In genomic region chr2:66178848-66179215, GRCm38 (mm10) we compare ENCODE assay signal across 16 mouse cellular contexts. TPM values are rescaled to one million over a fixed set of nuclear protein-coding genes. Genes with fewer than 3 reads are reported as not detected.
DNase-seq lines count a peak whose midpoint lies in the region; ATAC-seq lines count a peak whose summit lies in the region.
"Had no signal": no experiment of that assay in that cellular context is flagged by ENCODE, and none has a peak within 500 bp of the region (broad histone marks: within the 10 kb centered on the region; RNA-seq: fewer than 3 reads in every experiment).

No protein-coding gene starts in this region.

- H3K27me3 ChIP-seq in embryonic facial prominence, embryonic 10.5 days (replicated peaks; ENCODE audit: low read depth, poor library complexity, severe bottlenecking): no peaks in the 10 kb centered on the region
- no peaks in the 10 kb centered on the region for H3K27me3 ChIP-seq in forebrain, embryonic 14.5 days (replicated peaks; ENCODE audit: control insufficient read depth, insufficient read depth, low read length)
- no peaks in the 10 kb centered on the region for H3K27me3 ChIP-seq in hindbrain, embryonic 16.5 days (replicated peaks; ENCODE audit: control insufficient read depth, insufficient read depth, low read length)
- H3K27me3 ChIP-seq in neural tube, embryonic 12.5 days (replicated peaks): no peaks in the 10 kb centered on the region
- H3K27me3 ChIP-seq in limb, embryonic 10.5 days (ENCODE audit: low read depth, poor library complexity, severe bottlenecking): no peaks in the 10 kb centered on the region
- H3K27me3 ChIP-seq: embryonic facial prominence, embryonic 15.5 days; heart, embryonic 15.5 days; limb, embryonic 15.5 days; lung, embryonic 15.5 days had no signal

- DNase-seq in embryonic facial prominence, embryonic 10.5 days (ENCODE audit: low spot score): no peak
- peak; percentile 50 for DNase-seq in forebrain, embryonic 14.5 days (ENCODE audit: low spot score)
- no peak for DNase-seq in limb, embryonic 10.5 days (ENCODE audit: low spot score)
- no peak for DNase-seq in testis, postnatal 14 days (ENCODE audit: low spot score)
- DNase-seq: adrenal gland, postnatal 25 days; heart, adult 11 months; kidney, postnatal 14 days; right cerebral cortex, postnatal 14 days had no signal

- no peak overlapping the region for H3K9ac ChIP-seq in forebrain, embryonic 14.5 days (ENCODE audit: low read length)
- H3K9ac ChIP-seq in hindbrain, embryonic 16.5 days (ENCODE audit: low read depth, low read length): no peak overlapping the region
- H3K9ac ChIP-seq in neural tube, embryonic 12.5 days: no peak overlapping the region
- H3K9ac ChIP-seq: embryonic facial prominence, embryonic 15.5 days; heart, embryonic 15.5 days; limb, embryonic 15.5 days; lung, embryonic 15.5 days had no signal

- H3K36me3 ChIP-seq in embryonic facial prominence, embryonic 10.5 days (replicated peaks): peaks cover 2% of the 10 kb centered on the region; the same call in 1 of the 2 replicates
- H3K36me3 ChIP-seq in forebrain, embryonic 14.5 days (ENCODE audit: control insufficient read depth, insufficient read depth, low read length): no peaks in the 10 kb centered on the region
- H3K36me3 ChIP-seq in hindbrain, embryonic 16.5 days (ENCODE audit: control insufficient read depth, insufficient read depth, low read length): no peaks in the 10 kb centered on the region
- H3K36me3 ChIP-seq in neural tube, embryonic 12.5 days: no peaks in the 10 kb centered on the region
- H3K36me3 ChIP-seq in limb, embryonic 10.5 days: 0 out of 2 replicates have a peak, but pooled peaks cover 3% of the 10 kb centered on the region
- H3K36me3 ChIP-seq: embryonic facial prominence, embryonic 15.5 days; heart, embryonic 15.5 days; limb, embryonic 15.5 days; lung, embryonic 15.5 days had no signal

- no peak overlapping the region for H3K4me3 ChIP-seq in embryonic facial prominence, embryonic 10.5 days
- H3K4me3 ChIP-seq in forebrain, embryonic 14.5 days (ENCODE audit: low read depth, low read length): no peak overlapping the region
- H3K4me3 ChIP-seq in hindbrain, embryonic 16.5 days (ENCODE audit: low read length): no peak overlapping the region
- no peak overlapping the region for H3K4me3 ChIP-seq in neural tube, embryonic 12.5 days
- no peak overlapping the region for H3K4me3 ChIP-seq in limb, embryonic 10.5 days
- H3K4me3 ChIP-seq: embryonic facial prominence, embryonic 15.5 days; heart, embryonic 15.5 days; limb, embryonic 15.5 days; lung, embryonic 15.5 days had no signal

- 76% methylated on average over 5 of the region's 5 CpGs for WGBS in embryonic facial prominence, embryonic 10.5 days
- 14% methylated on average over 5 of the region's 5 CpGs for WGBS in forebrain, embryonic 14.5 days
- WGBS in hindbrain, embryonic 16.5 days: 17% methylated on average over 5 of the region's 5 CpGs
- WGBS in neural tube, embryonic 12.5 days: 32% methylated on average over 5 of the region's 5 CpGs
- 87% methylated on average over 5 of the region's 5 CpGs for WGBS in limb, embryonic 10.5 days

- H3K9me3 ChIP-seq in embryonic facial prominence, embryonic 10.5 days: no peaks in the 10 kb centered on the region
- H3K9me3 ChIP-seq in forebrain, embryonic 14.5 days (replicated peaks; ENCODE audit: control insufficient read depth, low read length): no peaks in the 10 kb centered on the region
- no peaks in the 10 kb centered on the region for H3K9me3 ChIP-seq in hindbrain, embryonic 16.5 days (ENCODE audit: control insufficient read depth, low read length)
- H3K9me3 ChIP-seq in neural tube, embryonic 12.5 days: no peaks in the 10 kb centered on the region
- no peaks in the 10 kb centered on the region for H3K9me3 ChIP-seq in limb, embryonic 10.5 days (replicated peaks)
- H3K9me3 ChIP-seq: embryonic facial prominence, embryonic 15.5 days; heart, embryonic 15.5 days; limb, embryonic 15.5 days; lung, embryonic 15.5 days had no signal

- peaks cover 24% of the 10 kb centered on the region for H3K4me1 ChIP-seq in embryonic facial prominence, embryonic 10.5 days
- peaks cover 20% of the 10 kb centered on the region for H3K4me1 ChIP-seq in forebrain, embryonic 14.5 days (ENCODE audit: control insufficient read depth, insufficient read depth, low read length)
- peaks cover 22% of the 10 kb centered on the region for H3K4me1 ChIP-seq in hindbrain, embryonic 16.5 days (ENCODE audit: control insufficient read depth, insufficient read depth, low read depth, low read length)
- peaks cover 20% of the 10 kb centered on the region for H3K4me1 ChIP-seq in neural tube, embryonic 12.5 days
- H3K4me1 ChIP-seq in limb, embryonic 10.5 days: peaks cover 18% of the 10 kb centered on the region
- H3K4me1 ChIP-seq: heart, embryonic 15.5 days; lung, embryonic 15.5 days had no signal

- 0 out of 2 replicates have a peak, but pooled peaks have one; percentile 22 for ATAC-seq in forebrain, embryonic 14.5 days
- ATAC-seq in hindbrain, embryonic 16.5 days: 0 out of 2 replicates have a peak, but pooled peaks have one; percentile 22
- no peak for ATAC-seq in neural tube, embryonic 12.5 days (ENCODE audit: low FRiP score, low read depth)
- no peak for ATAC-seq in monocyte, adult 5-6 weeks (replicated peaks; ENCODE audit: insufficient number of reproducible peaks, low FRiP score, low TSS enrichment, poor library complexity, severe bottlenecking)
- ATAC-seq: CD4-positive, CD25-positive, alpha-beta regulatory T cell, adult 4 months had no signal

- H3K27ac ChIP-seq in embryonic facial prominence, embryonic 10.5 days (replicated peaks): 0 out of 2 replicates have a peak overlapping the region, but pooled peaks have one; percentile 19
- H3K27ac ChIP-seq in forebrain, embryonic 14.5 days (ENCODE audit: low read depth, low read length): peak overlapping the region; percentile 75; the same call in 1 of the 2 replicates
- H3K27ac ChIP-seq in hindbrain, embryonic 16.5 days (ENCODE audit: low read depth, low read length): peak overlapping the region; percentile 11; the same call in 1 of the 2 replicates
- H3K27ac ChIP-seq in neural tube, embryonic 12.5 days: no peak overlapping the region
- no peak overlapping the region for H3K27ac ChIP-seq in limb, embryonic 10.5 days
- H3K27ac ChIP-seq: embryonic facial prominence, embryonic 15.5 days; heart, embryonic 15.5 days; limb, embryonic 15.5 days; lung, embryonic 15.5 days had no signal

- peak overlapping the region; percentile 41 for H3K4me2 ChIP-seq in forebrain, embryonic 14.5 days (ENCODE audit: low read length)
- H3K4me2 ChIP-seq in hindbrain, embryonic 16.5 days (ENCODE audit: low read length): peak overlapping the region; percentile 49
- peak overlapping the region; percentile 49 for H3K4me2 ChIP-seq in neural tube, embryonic 12.5 days (replicated peaks)
- H3K4me2 ChIP-seq: embryonic facial prominence, embryonic 15.5 days; heart, embryonic 15.5 days; limb, embryonic 15.5 days; lung, embryonic 15.5 days had no signal

RNA-seq across cellular contexts. Expression of gene Galnt3, which starts 54.0 kb away (rescaled TPM):
- 1.8 and 2.2 TPM in 2 replicates for polyA plus RNA-seq in embryonic facial prominence, embryonic 10.5 days (2016; fragmentation: Nextera tagmentation; extraction: Ambion mirVana)
- 0.63 and 1.6 TPM in 2 replicates for polyA plus RNA-seq in forebrain, embryonic 14.5 days (2014; fragmentation: Nextera tagmentation; extraction: Ambion mirVana)
- polyA plus RNA-seq in hindbrain, embryonic 16.5 days (2015; fragmentation: Nextera tagmentation; extraction: Ambion mirVana): 0.85 and 1.0 TPM in 2 replicates
- 0.70 and 1.0 TPM in 2 replicates for polyA plus RNA-seq in neural tube, embryonic 12.5 days (2016; fragmentation: Nextera tagmentation; extraction: Ambion mirVana)
- polyA plus RNA-seq in limb, embryonic 10.5 days (2016; fragmentation: Nextera tagmentation; extraction: Ambion mirVana): 0.50 and 1.6 TPM in 2 replicates
- 2.9 to 20.3 TPM (median 4.0 TPM) in 3 replicates for total RNA-seq in monocyte, adult 5-6 weeks (2017)

Comparison
In these comparisons a context has a peak if more than half of its experiments do, and no peak if none do; other contexts are left out.
1. H3K27ac ChIP-seq: peak in embryonic facial prominence, embryonic 10.5 days (single experiment), forebrain, embryonic 14.5 days (single experiment) and hindbrain, embryonic 16.5 days (single experiment); none in neural tube, embryonic 12.5 days (single experiment) and limb, embryonic 10.5 days (single experiment).
2. ATAC-seq: peak in forebrain, embryonic 14.5 days (single experiment) and hindbrain, embryonic 16.5 days (single experiment); none in neural tube, embryonic 12.5 days (single experiment) and monocyte, adult 5-6 weeks (single experiment).
3. Peak in every context shown above with its lines, with median percentiles within 50 percentile points of each other: H3K4me2 ChIP-seq.